Mouse (Mus musculus) E14TG2a.4 (cell line): ENCODE results near the gene F13b.

Source experiments
- H3K27me3 ChIP-seq: 2 replicates; pipeline ENCODE4 v1.6.1; 2014; ENCODE audit warnings: low read length, control low read depth; ENCODE audit not compliant: insufficient read depth
- H3K36me3 ChIP-seq: 2 replicates; pipeline ENCODE4 v1.6.1; 2014; ENCODE audit warnings: low read length, control low read depth; ENCODE audit not compliant: insufficient read depth
- H3K4me1 ChIP-seq: replicated peaks from 2 replicates; pipeline ENCODE4 v1.6.1; 2014; ENCODE audit warnings: low read depth, low read length, control low read depth
- H3K4me3 ChIP-seq: replicated peaks from 2 replicates; pipeline ENCODE4 v1.5.1; 2014; ENCODE audit warnings: mild to moderate bottlenecking, low read length
- H3K9me3 ChIP-seq: 2 replicates; pipeline ENCODE4 v1.6.1; 2014; ENCODE audit warnings: low read length, control low read depth
- CTCF ChIP-seq: conservative IDR thresholded peaks from 2 replicates; pipeline ENCODE4 v1.5.1; 2014; ENCODE audit warnings: low read length
- NANOG ChIP-seq: IDR thresholded peaks from 2 replicates; pipeline ENCODE4 v1.6.1; 2014; ENCODE audit warnings: borderline replicate concordance, low read length, mixed read lengths
- POU5F1 ChIP-seq: IDR thresholded peaks from 2 replicates; pipeline ENCODE4 v1.6.1; 2014; ENCODE audit warnings: low read length, borderline replicate concordance

F13b gene

DNA sequence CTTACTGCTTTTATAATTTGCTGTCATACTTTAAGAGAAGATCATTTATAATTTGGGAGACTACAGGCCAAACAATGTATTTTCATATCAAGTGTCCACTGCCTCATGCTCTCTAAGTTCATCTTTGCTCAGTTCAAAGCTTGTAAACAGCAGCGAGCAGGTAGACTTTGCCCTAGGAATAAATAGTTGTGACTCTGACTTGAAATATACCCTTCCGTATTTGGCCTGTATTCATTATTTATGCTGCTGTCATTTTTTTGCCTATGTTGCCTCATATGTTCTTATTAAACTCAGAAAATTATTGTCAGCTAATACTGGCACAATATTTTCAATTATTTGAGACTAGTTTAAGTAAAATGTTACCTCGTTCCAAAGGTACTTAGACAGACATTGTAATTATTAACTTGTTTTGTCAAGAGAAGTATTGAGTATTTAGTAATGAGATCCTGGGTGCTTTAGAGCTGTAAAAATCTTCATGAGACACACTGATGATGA lies at the start of gene F13b:
F13b (plus strand) TSS at position 445 of the 495 bp plus-strand sequence.
- Histone ChIP-seq H3K27me3 (no peaks in the 10 kb centered on the region), H3K4me3 (no peak within 1 kb of the TSS), H3K4me1 (peaks cover 48% of the 10 kb centered on the region), H3K9me3 (peaks cover 7% of the 10 kb centered on the region; the same call in 1 of the 2 replicates), H3K36me3 (no peaks in the 10 kb centered on the region)
- TF ChIP-seq POU5F1, result no peak
- no peak for TF ChIP-seq CTCF
- no peak for TF ChIP-seq NANOG

DNA sequence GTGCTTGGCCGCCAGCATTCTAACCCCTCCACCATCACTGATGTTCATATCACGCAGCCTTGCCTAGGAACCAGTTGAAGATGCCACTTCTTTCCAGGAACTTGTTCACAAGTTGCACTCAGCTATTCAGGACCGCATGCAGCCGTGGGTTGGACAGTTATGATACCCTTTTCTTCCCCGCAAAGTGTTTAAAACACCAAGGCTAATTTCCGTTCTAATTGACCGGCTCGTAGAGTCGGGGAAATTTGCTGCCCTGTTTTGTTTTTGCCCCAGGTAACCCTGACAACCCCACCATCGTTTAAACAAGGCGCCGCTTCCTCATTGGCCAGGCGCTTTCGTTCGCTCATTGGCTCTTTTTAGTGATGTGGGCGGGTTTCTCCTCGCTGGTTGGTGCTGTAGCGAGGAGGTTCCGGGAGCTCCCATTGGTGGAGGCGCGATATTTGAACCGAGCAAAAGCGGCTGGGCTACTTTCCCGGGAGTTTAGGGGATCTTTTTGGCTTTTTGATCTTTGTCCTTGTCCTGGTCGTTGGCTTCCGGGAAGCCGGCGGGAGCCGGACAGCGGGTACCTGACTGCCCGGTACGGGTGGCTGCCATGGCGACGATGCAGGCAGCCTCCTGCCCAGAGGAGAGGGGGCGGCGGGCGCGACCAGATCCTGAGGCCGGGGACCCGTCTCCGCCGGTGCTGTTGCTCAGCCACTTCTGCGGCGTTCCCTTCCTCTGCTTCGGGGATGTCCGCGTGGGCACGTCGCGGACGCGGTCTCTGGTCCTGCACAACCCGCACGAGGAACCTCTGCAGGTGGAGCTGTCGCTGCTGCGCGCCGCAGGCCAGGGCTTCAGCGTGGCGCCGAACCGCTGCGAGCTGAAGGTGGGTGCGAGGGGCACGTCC lies 46.9 kb upstream of the F13b start, which contains the start of gene Aspm:
Aspm (plus strand) TSS at position 433 of the 886 bp plus-strand sequence.
- Histone ChIP-seq H3K4me3 (peak within 1 kb of the TSS; percentile 98), H3K27me3 (no peaks in the 10 kb centered on the region), H3K4me1 (peaks cover 26% of the 10 kb centered on the region), H3K9me3 (no peaks in the 10 kb centered on the region), H3K36me3 (peaks cover 26% of the 10 kb centered on the region)
- TF ChIP-seq NANOG (no peak), CTCF (no peak), POU5F1 (no peak)

DNA sequence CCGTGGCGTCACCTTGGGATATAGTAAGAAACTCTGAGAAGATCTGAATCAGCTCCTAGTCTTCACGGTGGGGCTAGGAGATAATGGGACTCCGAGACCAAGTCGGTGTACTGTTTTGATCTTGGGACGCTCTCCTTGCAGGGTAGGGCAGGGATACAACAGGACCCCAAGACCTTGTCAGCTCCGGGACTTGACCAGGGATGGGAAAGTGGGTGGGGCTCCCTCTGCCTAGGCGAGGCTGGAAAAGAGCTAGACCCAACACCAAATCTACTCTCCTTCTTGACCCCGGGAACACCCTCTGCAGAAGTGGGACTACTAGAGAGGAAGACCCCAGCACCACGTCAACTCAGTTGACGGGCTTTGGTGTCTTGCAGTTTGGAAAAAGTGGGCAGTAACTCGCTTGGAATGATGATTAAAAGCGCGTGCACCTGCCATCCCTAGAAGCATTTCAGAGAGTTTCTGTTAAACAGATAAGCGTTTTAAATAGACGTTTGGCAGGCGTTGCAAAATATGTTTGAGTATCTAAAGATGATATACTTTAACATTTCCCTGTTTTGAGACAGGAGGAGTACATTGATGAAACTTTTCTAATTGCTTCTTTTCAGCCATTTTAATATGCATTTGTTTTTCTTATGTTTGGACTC lies 46.2 kb upstream of the F13b start:
- H3K9me3 ChIP-seq, result no peaks in the 10 kb centered on the region
- TF ChIP-seq CTCF (no peak), POU5F1 (no peak), NANOG (no peak)
- peak overlapping the region; percentile 98 for H3K4me3 ChIP-seq
- H3K4me1 ChIP-seq, result peaks cover 26% of the 10 kb centered on the region
- no peaks in the 10 kb centered on the region for H3K27me3 ChIP-seq
- peaks cover 33% of the 10 kb centered on the region for H3K36me3 ChIP-seq

DNA sequence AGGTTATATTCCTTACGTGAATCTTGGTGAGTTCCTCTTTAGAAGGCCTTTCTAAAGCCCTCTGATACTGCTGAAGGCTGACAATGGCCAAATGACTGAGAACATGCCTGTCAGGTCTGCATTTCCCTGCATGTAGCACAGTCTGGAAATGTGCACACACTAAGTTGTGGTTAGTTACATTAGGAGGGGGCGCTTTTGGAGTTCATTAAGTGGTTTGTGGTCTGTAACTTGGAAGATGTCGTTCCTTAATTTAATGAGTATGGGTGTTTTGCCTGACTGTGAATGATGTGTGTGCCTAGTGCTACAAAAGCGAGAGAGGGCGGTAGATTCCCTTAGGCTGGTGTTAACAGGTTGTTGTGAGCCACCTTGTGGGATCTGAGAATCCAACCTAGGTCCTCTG lies 40.7 kb upstream of the F13b start:
- Histone ChIP-seq H3K36me3 (peaks cover 84% of the 10 kb centered on the region), H3K4me1 (peaks cover 20% of the 10 kb centered on the region), H3K9me3 (no peaks in the 10 kb centered on the region), H3K27me3 (no peaks in the 10 kb centered on the region), H3K4me3 (no peak overlapping the region)
- TF ChIP-seq POU5F1 (no peak), CTCF (no peak), NANOG (no peak)

DNA sequence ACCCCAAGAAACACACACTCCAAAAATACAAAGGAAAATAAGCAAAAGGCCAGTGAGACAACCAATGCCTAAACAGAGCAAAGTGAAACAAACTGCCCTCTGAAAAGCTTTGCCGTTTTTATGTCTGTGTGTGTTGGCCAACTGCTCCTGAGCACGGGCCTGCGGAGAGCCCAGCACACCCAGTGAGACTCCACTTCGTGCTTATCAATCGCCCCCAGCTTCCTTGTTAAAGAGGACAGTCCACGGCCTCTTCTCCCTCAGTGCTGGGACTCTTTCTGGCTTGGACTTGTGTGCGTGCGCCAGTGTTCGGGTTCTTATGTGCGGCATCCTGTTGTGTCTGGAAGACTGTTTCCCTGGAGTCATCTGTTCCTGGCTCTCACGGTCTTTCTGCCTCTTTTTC lies 35.6 kb upstream of the F13b start:
- H3K4me1 ChIP-seq, result peaks cover 3% of the 10 kb centered on the region; the same call in 1 of the 2 replicates
- no peak overlapping the region for H3K4me3 ChIP-seq
- no peak for TF ChIP-seq NANOG
- no peak for TF ChIP-seq POU5F1
- no peak for TF ChIP-seq CTCF
- no peaks in the 10 kb centered on the region for H3K9me3 ChIP-seq
- H3K27me3 ChIP-seq, result no peaks in the 10 kb centered on the region
- peaks cover 89% of the 10 kb centered on the region for H3K36me3 ChIP-seq

- Histone ChIP-seq H3K36me3 (peaks cover 94% of the 10 kb centered on the region), H3K9me3 (no peaks in the 10 kb centered on the region), H3K4me1 (peaks cover 27% of the 10 kb centered on the region), H3K27me3 (no peaks in the 10 kb centered on the region), H3K4me3 (no peak overlapping the region)
- TF ChIP-seq NANOG (no peak), POU5F1 (no peak), CTCF (no peak)
Observed at GRCm38 (mm10) chr1:139478898-139479297, 22.6 kb upstream of the F13b start.

GRCm38 (mm10) chr1:139480246-139480645 lies 21.3 kb upstream of the F13b start:
- peaks cover 27% of the 10 kb centered on the region for H3K4me1 ChIP-seq
- no peak overlapping the region for H3K4me3 ChIP-seq
- H3K9me3 ChIP-seq, result no peaks in the 10 kb centered on the region
- TF ChIP-seq NANOG (no peak), POU5F1 (no peak), CTCF (peak; percentile 61)
- peaks cover 94% of the 10 kb centered on the region for H3K36me3 ChIP-seq
- no peaks in the 10 kb centered on the region for H3K27me3 ChIP-seq

DNA sequence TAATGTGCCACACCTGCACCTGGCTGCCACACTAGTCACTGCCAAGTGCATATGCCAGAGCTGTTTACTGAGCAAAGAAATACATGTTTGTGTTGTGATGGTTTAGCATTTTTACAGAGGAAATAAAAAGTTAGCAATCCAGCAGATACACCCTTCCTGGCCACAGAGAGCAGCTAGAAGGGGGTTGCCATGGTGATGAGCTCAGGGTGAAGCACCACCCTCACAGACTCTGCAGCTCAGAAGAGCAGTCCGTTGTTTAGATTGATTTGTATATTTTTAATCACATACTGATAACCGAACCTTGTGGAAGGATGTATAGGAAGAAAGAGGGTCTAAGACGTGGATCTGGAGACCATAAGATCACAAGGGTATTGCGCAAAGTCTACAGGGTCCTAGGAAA lies 20.4 kb upstream of the F13b start:
- H3K36me3 ChIP-seq, result peaks cover 93% of the 10 kb centered on the region
- no peak overlapping the region for H3K4me3 ChIP-seq
- H3K27me3 ChIP-seq, result no peaks in the 10 kb centered on the region
- no peak for TF ChIP-seq NANOG
- H3K9me3 ChIP-seq, result no peaks in the 10 kb centered on the region
- H3K4me1 ChIP-seq, result peaks cover 27% of the 10 kb centered on the region
